Mouse (Mus musculus) embryonic fibroblast, embryonic 13.5 days (primary cell): ENCODE data around the gene Htr1f.

Experiments
- CTCF ChIP-seq: IDR thresholded peaks from 2 replicates; pipeline ENCODE4 v1.5.1; 2011; ENCODE audit warnings: mild to moderate bottlenecking, control low read depth, low read length, moderate library complexity, borderline replicate concordance; ENCODE audit not compliant: insufficient read depth
- POLR2A ChIP-seq: IDR thresholded peaks from 2 replicates; pipeline ENCODE4 v1.6.1; 2011; ENCODE audit warnings: low read depth, mild to moderate bottlenecking, control low read depth, low read length, moderate library complexity

DNA sequence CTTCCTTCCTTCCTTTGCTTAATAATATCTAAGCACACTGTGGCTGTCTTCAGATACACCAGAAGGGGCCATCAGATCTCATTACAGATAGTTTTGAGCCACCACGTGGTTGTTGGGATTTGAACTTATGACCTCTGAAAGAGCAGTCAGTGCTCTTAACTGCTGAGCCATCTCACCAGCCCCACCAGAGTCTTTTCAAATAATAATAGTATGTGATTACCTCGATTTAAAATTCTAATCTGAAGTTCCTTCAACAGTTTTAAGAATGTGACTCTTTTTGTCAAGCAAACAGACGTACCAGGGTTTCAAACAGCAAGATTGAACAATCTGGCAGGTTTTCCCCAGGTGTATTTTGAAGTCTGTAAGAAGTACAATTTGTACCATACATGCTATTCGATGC, 220.1 kb downstream of the Htr1f start:
- TF ChIP-seq CTCF (no peak), POLR2A (no peak)
